Mouse (Mus musculus) forebrain, embryonic 13.5 days (tissue): ENCODE data around the gene Smad9. TPM values are rescaled to one million over a fixed set of nuclear protein-coding genes. Genes with fewer than 3 reads are reported as not detected.
"Not testable (repeated sequence)": the region's sequence is repeated elsewhere in the genome, so short reads cannot be mapped to it uniquely, and the experiment has no call there.

Source experiments
- ATAC-seq: fragments of 200-750 bp; cut with Nextera tagmentation; 2 replicates; pipeline ENCODE4 v1.8.0; 2017
- H3K27ac ChIP-seq: fragments of 300-500 bp; sonication (generic); 2 replicates; pipeline ENCODE4 v1.5.1; 2015; ENCODE audit warnings: inconsistent platforms, mild to moderate bottlenecking, moderate library complexity
- H3K27me3 ChIP-seq: fragments of 300-500 bp; sonication (generic); 2 replicates; pipeline ENCODE4 v1.6.1; 2015; ENCODE audit warnings: mild to moderate bottlenecking, inconsistent platforms
- H3K36me3 ChIP-seq: fragments of 300-500 bp; sonication (generic); 2 replicates; pipeline ENCODE4 v1.6.1; 2015; ENCODE audit warnings: mild to moderate bottlenecking, inconsistent platforms; ENCODE audit not compliant: poor library complexity, severe bottlenecking
- H3K4me1 ChIP-seq: fragments of 300-500 bp; sonication (generic); 2 replicates; pipeline ENCODE4 v1.6.1; 2015; ENCODE audit warnings: inconsistent platforms
- H3K4me2 ChIP-seq: fragments of 300-500 bp; sonication (generic); 2 replicates; pipeline ENCODE4 v1.6.1; 2015; ENCODE audit warnings: inconsistent platforms, mild to moderate bottlenecking, moderate library complexity
- H3K4me3 ChIP-seq: fragments of 300-500 bp; sonication (generic); 2 replicates; pipeline ENCODE4 v1.5.1; 2015; ENCODE audit warnings: mild to moderate bottlenecking, inconsistent platforms
- H3K9ac ChIP-seq: fragments of 300-500 bp; sonication (generic); 2 replicates; pipeline ENCODE4 v1.6.1; 2015; ENCODE audit warnings: mild to moderate bottlenecking, inconsistent platforms
- H3K9me3 ChIP-seq: fragments of 300-500 bp; sonication (generic); replicated peaks from 2 replicates; pipeline ENCODE4 v1.6.1; 2016; ENCODE audit warnings: inconsistent platforms
- WGBS: fragments of 180-500 bp; shearing (Covaris S2); methylation state at CpG from one replicate; pipeline ENCODE4 v1.1.7; 2015; 5-methylcytosine and 5-hydroxymethylcytosine counted together
- polyA plus RNA-seq: library from polyadenylated mRNA; unstranded; fragments of >200 nt; fragmentation: Nextera tagmentation; extraction: Ambion mirVana; gene quantifications from 2 replicates; pipeline ENCODE4 v1.2.1, GENCODE M21; 2015

Smad9 gene
- polyA plus RNA-seq, 1 experiment from 2014 or later = 0.05 TPM

DNA sequence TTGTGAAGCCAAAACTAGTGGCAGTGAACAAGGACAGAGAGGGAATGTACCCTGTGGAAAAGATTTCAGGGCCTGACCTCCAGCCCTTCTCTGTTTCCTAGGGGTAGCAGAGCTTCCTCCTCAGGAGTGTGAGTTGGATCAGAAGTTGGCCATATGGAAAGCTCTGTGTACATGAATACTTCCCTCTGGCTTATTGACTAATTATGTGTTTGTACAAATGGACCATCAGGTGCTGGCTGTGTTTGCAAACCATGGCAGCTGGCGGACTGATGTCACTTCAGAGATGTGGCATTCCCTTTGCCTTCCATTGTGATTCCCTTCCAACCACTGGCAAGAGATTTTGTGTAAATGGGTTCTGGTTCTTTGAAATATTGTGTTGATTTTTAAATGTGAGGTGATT, 5.9 kb downstream of the Smad9 start:
- Histone ChIP-seq H3K27ac (no peak overlapping the region), H3K4me1 (peaks cover 6% of the 10 kb centered on the region), H3K9ac (no peak overlapping the region), H3K27me3 (0 out of 2 replicates have a peak, but pooled peaks cover 3% of the 10 kb centered on the region), H3K36me3 (no peaks in the 10 kb centered on the region), H3K9me3 (no peaks in the 10 kb centered on the region), H3K4me3 (no peak overlapping the region), H3K4me2 (no peak overlapping the region)
- no peak for ATAC-seq
- WGBS = 92% methylated on average over 1 of the region's 1 CpGs

DNA sequence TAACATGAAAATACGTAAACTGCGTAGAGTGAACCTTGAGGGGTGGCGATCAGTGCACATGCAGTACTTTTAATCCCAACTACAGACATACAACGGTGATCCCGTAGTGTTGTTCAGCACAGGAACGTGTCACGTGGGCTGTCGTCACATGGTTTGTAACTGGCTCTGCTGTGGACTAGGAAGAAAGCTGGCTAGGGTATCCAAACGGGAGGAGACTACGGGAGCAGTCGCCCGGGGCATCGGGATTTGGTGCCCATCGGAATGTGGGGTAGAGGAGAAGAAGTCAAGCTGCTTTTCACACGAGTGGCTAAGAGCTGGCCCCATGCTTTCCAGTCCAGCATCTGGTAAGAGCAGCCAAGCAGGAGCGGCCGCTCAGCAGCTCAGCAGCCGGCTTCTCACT, 9.0 kb downstream of the Smad9 start:
- no peak overlapping the region for H3K27ac ChIP-seq
- H3K9me3 ChIP-seq = no peaks in the 10 kb centered on the region
- H3K4me2 ChIP-seq = no peak overlapping the region
- no peak overlapping the region for H3K9ac ChIP-seq
- H3K4me3 ChIP-seq = no peak overlapping the region
- H3K4me1 ChIP-seq = no peaks in the 10 kb centered on the region
- H3K36me3 ChIP-seq = no peaks in the 10 kb centered on the region
- no peaks in the 10 kb centered on the region for H3K27me3 ChIP-seq
- WGBS = 79% methylated on average over 18 of the region's 18 CpGs
- ATAC-seq = no peak; the same call in 1 of the 2 replicates

DNA sequence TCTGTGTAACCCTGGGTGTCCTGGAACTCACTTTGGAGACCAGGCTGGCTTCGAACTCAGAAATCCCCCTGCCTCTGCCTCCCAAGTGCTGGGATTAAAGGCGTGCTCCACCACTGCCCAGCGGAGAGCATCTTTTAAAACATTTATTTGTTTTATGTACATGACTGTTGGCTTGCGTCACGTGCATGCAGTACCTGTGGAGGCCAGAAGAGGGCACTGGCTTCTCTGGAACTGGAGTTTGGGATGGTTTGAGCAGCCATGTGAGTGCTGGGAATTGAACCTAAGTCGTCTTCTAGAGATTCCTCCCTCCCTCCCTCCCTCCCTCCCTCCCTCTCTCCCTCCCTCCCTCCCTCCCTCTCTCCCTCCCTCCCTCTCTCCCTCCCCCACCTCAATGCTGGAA, 10.1 kb downstream of the Smad9 start:
- H3K4me1 ChIP-seq, H3K4me2 ChIP-seq, H3K36me3 ChIP-seq, ATAC-seq, H3K27me3 ChIP-seq, H3K9ac ChIP-seq, H3K9me3 ChIP-seq, H3K27ac ChIP-seq, H3K4me3 ChIP-seq: not testable (repeated sequence)
- 91% methylated on average over 6 of the region's 6 CpGs for WGBS

DNA sequence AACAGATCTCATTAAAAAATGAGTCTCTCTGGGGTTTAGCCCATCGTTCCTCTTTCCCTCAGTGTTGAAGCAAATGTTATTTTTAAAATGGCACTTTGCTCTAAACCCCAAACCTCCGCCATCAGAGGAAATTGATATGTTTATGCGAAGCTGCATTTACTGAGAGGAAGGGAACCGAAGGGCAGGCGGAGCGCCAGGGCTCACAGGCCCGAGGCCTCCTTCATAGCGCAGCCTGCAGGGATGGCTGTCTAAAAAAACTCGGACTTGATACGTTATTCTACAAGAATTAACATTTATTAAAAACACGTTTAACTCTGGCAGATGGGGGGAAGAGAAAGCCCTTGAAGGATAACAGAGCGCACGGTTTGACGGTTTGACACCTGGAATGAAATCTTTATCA, 10.7 kb downstream of the Smad9 start:
- no peaks in the 10 kb centered on the region for H3K4me1 ChIP-seq
- H3K4me2 ChIP-seq = no peak overlapping the region
- no peaks in the 10 kb centered on the region for H3K36me3 ChIP-seq
- H3K9ac ChIP-seq = no peak overlapping the region
- no peak for ATAC-seq
- H3K9me3 ChIP-seq = no peaks in the 10 kb centered on the region
- 88% methylated on average over 14 of the region's 14 CpGs for WGBS
- H3K4me3 ChIP-seq = no peak overlapping the region
- H3K27me3 ChIP-seq = no peaks in the 10 kb centered on the region
- H3K27ac ChIP-seq = no peak overlapping the region

DNA sequence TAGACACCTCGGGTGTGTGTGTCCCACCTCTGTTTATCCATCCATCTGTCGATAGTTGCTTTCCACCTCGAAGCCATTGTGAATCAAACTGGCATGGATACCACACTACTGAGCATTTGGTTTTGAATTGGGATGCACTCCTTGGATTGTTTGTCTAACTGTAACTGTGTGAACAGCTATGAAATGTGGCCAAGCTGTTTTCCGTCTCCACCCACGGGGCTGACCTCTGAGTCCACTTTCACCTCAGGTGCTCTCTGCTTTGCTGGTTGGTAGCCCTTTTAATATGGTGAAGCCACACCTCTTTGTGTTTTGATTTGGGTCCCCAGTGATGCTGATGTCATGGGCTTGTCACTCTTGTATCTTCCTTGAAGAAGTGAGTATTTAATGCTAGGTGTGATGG, 11.4 kb downstream of the Smad9 start:
- WGBS = 88% methylated on average over 5 of the region's 5 CpGs
- ATAC-seq = no peak
- Histone ChIP-seq H3K4me3 (no peak overlapping the region), H3K27me3 (no peaks in the 10 kb centered on the region), H3K36me3 (no peaks in the 10 kb centered on the region), H3K9me3 (no peaks in the 10 kb centered on the region), H3K9ac (no peak overlapping the region), H3K27ac (no peak overlapping the region), H3K4me2 (no peak overlapping the region), H3K4me1 (no peaks in the 10 kb centered on the region)

DNA sequence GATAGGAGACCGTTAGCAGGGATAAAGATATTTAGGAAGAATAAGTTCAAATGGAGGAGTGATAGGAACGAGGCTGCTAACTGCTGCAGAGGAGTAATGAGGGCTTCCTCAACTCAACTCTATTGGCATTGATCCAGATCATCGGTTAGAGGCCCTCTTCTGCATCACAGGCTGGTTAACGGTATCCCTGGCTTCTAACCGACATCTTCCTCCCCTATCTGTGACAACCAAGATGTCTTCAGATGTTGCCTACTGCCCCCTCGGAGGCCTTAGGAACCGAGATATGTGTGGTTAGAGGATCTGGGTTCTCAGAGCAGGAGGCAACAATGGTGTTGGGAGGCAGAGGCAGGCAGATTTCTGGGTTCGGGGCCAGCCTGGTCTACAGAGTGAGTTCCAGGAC, 13.2 kb downstream of the Smad9 start:
- H3K9me3 ChIP-seq = 0 out of 2 replicates have a peak, but pooled peaks cover 1% of the 10 kb centered on the region
- 88% methylated on average over 8 of the region's 8 CpGs for WGBS
- no peak overlapping the region for H3K9ac ChIP-seq
- ATAC-seq = no peak
- no peak overlapping the region for H3K27ac ChIP-seq
- no peak overlapping the region for H3K4me3 ChIP-seq
- no peaks in the 10 kb centered on the region for H3K36me3 ChIP-seq
- H3K4me1 ChIP-seq = no peaks in the 10 kb centered on the region
- no peaks in the 10 kb centered on the region for H3K27me3 ChIP-seq
- no peak overlapping the region for H3K4me2 ChIP-seq

DNA sequence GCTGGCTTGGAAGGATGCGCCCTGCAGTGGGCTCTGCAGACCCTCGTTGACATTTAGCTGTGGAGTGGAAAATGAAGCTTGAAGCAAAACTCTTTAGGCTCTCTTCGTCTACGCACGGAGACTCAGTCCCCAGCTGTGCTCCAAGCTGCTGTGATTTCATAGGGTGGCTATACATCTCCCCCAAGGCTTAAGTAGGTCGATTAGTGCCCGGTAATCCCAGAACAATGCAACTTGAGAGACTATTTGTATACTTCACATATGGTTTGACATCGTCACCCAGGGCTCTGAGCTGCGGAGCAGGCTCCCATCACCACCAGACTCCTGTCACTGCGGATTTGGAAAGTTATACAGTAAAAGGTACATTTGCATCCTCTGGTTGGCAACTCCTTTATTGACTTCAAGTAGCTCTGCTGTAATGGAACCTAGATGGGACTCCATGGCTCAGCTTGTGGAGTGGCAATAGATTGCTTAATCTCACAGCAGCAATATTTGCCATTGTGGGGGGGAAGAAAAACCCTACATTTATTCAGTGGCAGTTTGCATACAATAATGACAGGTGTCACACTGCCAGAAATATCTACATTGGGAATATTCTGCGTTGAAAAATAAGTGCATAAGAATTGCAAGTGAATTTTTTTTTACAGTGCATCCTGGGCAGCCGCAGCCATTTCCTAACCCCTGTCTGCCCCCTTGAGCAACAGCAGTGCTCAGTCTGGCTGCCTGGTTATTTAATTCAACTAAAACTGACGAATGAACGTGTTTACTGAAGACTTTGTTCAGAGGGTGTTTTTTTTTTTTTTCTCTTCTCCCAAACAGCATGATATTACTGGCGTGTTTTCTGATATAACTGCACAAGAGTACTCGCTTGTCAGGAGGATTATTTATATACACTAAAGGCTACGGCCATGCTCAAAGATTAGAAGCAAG, 14.2 kb downstream of the Smad9 start:
- Histone ChIP-seq H3K4me1 (no peaks in the 10 kb centered on the region), H3K9ac (no peak overlapping the region), H3K27me3 (no peaks in the 10 kb centered on the region), H3K4me3 (no peak overlapping the region), H3K27ac (no peak overlapping the region), H3K4me2 (no peak overlapping the region), H3K36me3 (no peaks in the 10 kb centered on the region), H3K9me3 (0 out of 2 replicates have a peak, but pooled peaks cover 3% of the 10 kb centered on the region)
- 56% methylated on average over 17 of the region's 17 CpGs for WGBS
- no peak for ATAC-seq

DNA sequence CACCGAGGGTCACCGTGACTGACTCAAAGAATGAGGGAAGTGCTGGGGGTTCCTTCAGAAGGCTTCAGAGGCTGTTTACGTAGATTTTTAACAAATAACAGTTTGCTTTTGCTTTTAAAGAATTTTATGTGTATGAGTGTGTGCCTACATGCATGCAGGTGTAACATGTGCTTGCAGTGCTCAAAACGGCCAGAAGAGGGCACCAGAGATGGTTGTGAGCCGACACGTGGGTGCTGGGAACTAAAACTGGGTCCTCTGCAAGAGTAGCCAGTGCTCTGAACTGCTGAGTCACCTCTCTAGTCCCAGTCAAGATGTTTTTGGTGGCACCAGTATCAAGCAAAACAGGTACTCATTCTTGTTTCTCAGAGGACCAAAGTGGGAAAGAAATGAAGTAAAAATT, 18.2 kb downstream of the Smad9 start:
- ATAC-seq = no peak
- 88% methylated on average over 6 of the region's 6 CpGs for WGBS

DNA sequence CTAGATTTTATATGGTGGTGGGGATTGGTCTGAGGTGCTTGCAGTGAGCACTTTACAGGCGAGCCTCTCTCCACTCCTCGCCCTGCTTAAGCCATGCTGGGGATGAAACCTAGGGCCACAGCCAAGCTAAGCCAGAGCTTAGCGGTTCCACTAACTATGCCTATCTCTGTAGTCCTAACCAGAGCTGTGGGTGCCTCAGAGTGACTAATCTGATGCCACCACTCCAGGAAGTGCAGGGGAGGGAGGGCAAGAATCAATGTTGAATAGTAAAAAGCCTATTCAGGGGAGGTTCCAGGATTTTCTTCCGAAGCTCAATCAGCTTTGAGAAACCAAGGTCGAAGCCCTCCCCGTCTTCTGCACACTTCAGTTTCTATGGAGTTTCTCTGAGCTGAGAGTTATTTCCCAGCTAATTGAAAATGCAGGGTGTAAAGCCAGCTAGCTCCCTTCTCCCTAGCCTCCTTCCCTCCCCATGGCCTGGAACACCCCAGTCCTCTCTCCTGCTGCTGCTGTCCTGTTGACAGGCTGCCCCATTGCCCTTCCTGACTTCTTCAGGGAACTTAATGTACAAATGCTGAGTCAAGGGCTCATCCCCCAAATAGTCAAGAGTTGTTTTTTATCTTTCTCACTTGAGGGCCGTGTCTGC, 20.7 kb downstream of the Smad9 start:
- ATAC-seq = no peak
- no peaks in the 10 kb centered on the region for H3K36me3 ChIP-seq
- H3K27ac ChIP-seq = no peak overlapping the region
- 0 out of 2 replicates have a peak, but pooled peaks cover 3% of the 10 kb centered on the region for H3K9me3 ChIP-seq
- H3K4me1 ChIP-seq = no peaks in the 10 kb centered on the region
- no peak overlapping the region for H3K4me3 ChIP-seq
- H3K9ac ChIP-seq = no peak overlapping the region
- no peak overlapping the region for H3K4me2 ChIP-seq
- no peaks in the 10 kb centered on the region for H3K27me3 ChIP-seq
- 63% methylated on average over 7 of the region's 7 CpGs for WGBS

More for the DNA sequence above, 18.2 kb downstream of the Smad9 start:
- 0 out of 2 replicates have a peak, but pooled peaks cover 3% of the 10 kb centered on the region for H3K9me3 ChIP-seq
- no peak overlapping the region for H3K27ac ChIP-seq
- H3K27me3 ChIP-seq = no peaks in the 10 kb centered on the region
- no peaks in the 10 kb centered on the region for H3K4me1 ChIP-seq
- H3K9ac ChIP-seq = no peak overlapping the region
- no peak overlapping the region for H3K4me2 ChIP-seq
- H3K4me3 ChIP-seq = no peak overlapping the region
- H3K36me3 ChIP-seq = no peaks in the 10 kb centered on the region

DNA sequence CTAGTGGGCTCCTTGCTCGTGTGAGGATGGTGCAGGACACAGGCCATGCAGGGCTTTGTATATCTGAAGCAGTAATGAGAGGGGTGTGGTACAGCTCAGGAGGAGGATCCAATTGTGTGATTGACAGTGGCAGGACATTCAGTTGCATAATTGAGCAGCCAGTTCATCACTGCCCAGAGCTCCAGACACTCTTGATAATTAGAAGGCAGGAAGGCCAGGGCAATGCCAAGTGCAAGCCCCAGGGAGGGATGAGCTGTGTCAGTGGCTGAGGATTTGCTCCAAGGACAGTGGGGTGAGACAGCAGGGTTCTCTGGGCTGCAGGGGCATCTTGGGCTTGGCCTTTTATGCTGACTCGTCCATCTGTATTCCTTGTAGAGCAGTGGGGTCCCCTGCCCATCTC, 35.2 kb downstream of the Smad9 start:
- no peak overlapping the region for H3K9ac ChIP-seq

DNA sequence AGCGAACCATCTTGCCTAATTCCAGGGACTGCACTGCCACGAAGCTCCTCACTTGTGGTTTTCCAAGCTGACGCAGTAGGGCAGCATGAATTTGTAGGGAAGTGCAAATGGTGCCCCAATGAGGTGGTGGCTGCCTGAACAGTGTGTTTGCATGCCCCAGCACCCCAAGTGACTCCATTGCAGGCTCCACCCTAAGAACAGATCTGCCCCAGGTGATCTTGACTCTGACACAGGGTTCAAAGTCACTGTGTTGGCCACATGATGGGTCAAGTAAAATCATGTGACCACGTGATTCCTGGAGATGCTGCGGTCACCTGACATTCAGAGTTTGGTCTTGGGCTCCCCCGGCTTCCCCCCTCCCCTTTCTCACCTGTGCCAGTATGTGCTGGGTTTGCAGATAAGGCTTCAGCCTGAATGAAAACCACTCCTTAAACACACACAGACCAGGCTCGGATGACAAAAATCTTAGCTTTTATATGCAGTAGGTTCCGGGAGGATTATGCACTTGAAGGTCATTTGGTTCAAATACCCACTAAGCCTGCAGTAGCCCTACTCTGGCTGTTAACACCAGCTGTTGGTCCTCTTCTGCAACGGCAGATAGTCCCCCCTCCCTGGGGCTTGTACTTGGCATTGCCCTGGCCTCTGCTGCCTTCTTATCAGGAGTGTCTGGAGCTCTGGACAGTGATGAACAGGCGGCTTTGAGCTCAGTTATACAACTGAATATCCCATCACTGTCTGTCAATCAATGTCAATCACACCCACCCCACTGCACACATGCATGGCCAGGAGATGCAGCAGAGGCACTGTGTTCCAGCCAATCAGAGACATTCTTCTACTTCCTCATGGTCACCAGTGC, 36.7 kb downstream of the Smad9 start:
- Histone ChIP-seq H3K9ac (no peak overlapping the region), H3K4me2 (no peak overlapping the region), H3K36me3 (no peaks in the 10 kb centered on the region), H3K4me1 (no peaks in the 10 kb centered on the region), H3K27ac (no peak overlapping the region), H3K4me3 (no peak overlapping the region), H3K27me3 (no peaks in the 10 kb centered on the region), H3K9me3 (peaks cover 7% of the 10 kb centered on the region)
- 80% methylated on average over 10 of the region's 10 CpGs for WGBS
- no peak for ATAC-seq

More for the DNA sequence above, 35.2 kb downstream of the Smad9 start:
- H3K9me3 ChIP-seq = peaks cover 7% of the 10 kb centered on the region
- WGBS = 43% methylated on average over 2 of the region's 2 CpGs
- no peaks in the 10 kb centered on the region for H3K27me3 ChIP-seq
- H3K4me2 ChIP-seq = no peak overlapping the region
- no peak for ATAC-seq
- H3K36me3 ChIP-seq = no peaks in the 10 kb centered on the region
- H3K4me3 ChIP-seq = no peak overlapping the region
- no peaks in the 10 kb centered on the region for H3K4me1 ChIP-seq
- no peak overlapping the region for H3K27ac ChIP-seq

DNA sequence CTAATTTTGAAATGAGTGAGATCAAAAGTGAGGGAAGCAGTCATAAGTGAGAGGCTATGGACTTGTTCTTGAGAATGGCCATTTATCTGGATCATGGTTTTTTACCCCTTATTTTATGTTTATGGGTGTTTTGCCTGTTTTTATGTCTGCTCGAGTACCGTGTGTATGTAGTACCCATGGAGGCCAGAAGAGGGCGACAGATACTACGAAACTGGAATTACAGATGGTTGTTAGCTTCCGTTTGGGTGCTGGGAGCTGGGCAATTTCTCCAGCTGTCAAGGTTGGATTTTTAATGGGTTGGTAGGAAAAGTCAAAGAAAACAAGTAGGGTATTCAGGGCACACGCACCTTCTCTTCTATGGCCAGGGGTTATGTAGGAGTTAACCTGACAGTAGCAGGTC, 38.4 kb downstream of the Smad9 start:
- Histone ChIP-seq H3K4me2 (no peak overlapping the region), H3K9ac (no peak overlapping the region), H3K4me1 (no peaks in the 10 kb centered on the region), H3K36me3 (no peaks in the 10 kb centered on the region), H3K9me3 (peaks cover 7% of the 10 kb centered on the region), H3K27me3 (no peaks in the 10 kb centered on the region), H3K27ac (no peak overlapping the region), H3K4me3 (no peak overlapping the region)
- WGBS = 85% methylated on average over 6 of the region's 6 CpGs
- no peak for ATAC-seq
